Mouse (Mus musculus) gastrocnemius, adult 8-10 months (tissue): ENCODE results near the gene Vmn1r213. TPM values are rescaled to one million over a fixed set of nuclear protein-coding genes. Genes with fewer than 3 reads are reported as not detected.

Source experiments
- DNase-seq, 2 experiments: peaks; one replicate each; pipeline ENCODE4 v3.0.0; 2022; ENCODE audit warnings: low spot score in 2 of 2
- total RNA-seq, 4 experiments: library from RNA; stranded (reverse); gene quantifications; 2 replicates each; pipeline ENCODE4 v1.2.4; 2022

Gene Vmn1r213
- not detected for total RNA-seq

DNA sequence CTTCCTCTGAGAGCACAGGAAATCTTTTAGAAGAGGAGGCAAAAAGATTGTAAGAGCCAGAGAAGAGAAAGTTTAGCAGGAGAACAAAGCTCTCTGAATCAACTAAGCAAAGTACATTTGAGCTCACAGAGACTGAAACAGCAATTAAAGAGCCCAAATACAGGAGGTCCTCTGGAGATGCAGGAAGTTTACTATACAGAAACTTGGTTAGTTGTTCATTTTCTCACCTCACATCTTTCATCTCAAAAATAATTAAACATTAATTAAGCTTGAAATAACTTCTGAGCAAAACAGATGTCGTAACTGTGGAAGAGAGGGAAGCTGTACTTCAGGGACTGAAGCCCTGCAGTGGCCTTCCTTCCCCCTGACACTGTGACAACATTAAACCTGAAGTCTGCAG lies at the start of gene Vmn1r213:
Gene Vmn1r213 (plus strand): TSS at position 301 of the 400 bp plus-strand sequence.
- DNase-seq = no peak

DNA sequence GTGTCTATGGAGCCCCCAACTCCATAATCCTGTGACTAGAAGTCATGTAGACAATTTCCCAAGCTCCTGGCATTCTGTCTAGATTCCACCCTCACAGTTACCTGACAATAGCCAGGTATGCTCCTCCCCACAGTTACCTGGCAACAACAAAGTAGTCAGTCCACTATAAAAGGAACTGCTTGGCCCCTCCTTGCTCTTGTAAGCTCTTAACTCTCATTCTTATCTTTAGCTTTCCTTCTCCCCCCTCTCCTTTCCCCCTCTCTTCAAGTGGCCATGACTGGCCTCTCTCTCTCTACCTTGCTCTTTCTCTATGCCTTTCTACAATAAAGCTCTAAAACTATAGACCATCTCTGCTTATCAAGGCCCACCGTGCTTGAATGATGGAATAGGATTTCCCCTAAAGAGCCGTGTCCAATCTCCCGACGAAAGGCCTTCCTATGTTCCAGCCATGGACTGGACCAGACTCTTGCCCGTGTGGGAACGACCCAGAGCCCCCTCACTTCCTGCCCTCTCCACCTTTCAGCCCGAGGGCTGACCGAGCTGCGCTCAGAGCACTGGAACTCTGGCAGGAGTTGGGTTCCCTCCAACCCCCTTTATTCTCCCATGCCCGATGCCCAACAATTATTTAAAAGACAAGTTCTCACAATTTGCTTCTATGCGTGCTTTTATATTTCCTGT lies 17.1 kb upstream of the Vmn1r213 start:
- no peak for DNase-seq

DNA sequence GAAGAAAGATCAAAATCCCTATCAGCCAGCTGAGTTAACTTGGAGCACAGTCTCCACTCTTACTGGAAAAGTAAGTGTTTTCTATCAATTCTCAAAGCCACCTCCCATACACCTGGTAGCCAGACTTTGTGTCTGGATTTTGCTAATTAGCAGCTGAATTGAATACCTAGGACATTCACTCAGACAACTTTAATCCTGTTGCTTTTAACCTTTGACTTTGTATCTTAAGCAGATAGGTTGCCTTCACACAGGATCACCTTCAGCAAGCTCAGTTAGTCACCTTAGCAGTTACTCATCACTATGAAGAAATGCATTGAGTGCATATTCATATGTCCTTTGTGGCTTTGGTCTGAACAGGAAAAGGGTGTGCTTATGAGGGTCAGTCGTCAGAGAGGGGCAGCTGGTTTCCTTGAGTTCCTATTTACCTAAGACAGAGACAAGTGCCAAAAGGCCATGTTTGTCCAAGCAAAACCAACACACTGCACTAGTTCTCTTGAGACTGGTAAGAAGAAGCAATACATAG lies 15.2 kb upstream of the Vmn1r213 start:
- DNase-seq = no peak

DNA sequence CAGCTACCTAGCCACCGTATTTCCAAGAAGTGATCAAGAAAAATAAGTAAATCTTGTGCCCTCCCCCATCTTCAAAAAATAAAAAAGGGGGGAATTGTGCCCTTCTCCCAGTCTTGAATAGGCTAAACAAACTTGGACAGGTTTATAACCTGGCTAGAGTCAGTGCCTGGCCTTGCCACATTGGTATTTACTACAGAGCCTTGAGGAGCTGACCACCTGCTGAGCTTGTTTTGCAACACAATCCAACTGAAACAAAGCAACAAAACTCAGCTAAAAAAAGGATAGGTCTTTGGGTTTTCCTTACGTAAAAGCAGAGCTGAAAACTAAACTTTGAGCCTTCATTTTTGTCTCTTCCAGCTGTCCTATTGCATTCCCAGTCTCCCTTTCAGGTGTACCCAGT lies 14.7 kb upstream of the Vmn1r213 start:
- DNase-seq = no peak

DNA sequence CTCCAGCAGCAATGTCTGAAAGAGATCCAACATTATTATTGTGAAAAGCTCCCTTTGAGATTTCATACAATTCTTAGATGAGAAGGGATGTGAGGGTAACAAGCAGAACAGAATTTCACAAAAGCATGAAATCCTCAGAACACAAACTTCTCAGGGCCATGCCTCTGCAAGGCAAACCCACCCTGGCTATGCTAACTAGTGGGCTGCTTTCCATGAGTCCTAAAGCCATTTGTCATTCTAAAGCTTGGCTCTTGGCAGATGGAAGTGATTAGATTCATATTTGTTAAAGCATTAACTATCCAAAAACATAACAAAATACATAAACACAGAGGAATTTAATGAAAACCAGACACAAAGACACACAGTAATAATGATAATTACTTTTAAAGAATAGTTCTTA lies 10.7 kb downstream of the Vmn1r213 start:
- DNase-seq = no peak

DNA sequence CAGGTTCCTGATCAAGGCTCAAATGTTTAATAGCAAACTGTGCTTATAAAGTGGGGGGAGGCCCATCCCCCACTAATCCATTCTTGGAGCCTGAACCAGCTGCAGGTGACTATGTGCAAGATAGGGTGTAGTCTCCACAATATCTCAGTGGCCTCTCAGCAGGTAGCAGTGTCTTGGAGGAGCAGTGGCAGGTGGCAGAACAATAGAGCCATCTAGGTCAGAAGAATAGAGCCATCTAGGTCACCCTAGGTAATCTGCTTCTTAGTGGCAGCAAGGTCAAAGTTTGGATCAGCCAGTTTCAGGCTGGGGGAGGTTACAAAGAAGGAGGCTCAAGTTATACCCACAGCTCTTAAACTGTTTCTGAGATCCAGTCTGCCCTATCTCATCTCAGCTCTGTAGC lies 17.4 kb downstream of the Vmn1r213 start:
- DNase-seq = no peak

DNA sequence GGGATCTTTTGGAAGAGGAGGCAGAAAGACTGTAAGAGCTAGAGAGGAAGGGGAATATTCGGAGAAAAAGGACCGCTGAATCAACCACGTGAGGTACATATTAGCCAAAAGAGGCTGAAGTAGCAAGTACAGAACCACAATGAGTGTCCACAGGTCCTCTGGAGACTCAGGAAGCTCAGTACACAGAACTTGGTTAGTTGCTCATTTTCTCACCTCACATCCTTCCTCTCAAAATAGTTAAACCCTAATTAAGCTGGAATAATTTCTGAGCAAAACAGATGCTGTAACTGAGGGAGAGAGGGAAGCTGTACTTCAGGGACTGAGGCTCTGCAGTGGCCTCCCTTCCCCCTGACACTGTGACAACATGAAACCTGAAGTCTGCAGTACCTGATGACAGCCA lies 22.7 kb downstream of the Vmn1r213 start, which contains the start of gene Vmn1r214:
Gene Vmn1r214 (plus strand): TSS at position 301 of the 400 bp plus-strand sequence.
- no peak for DNase-seq

DNA sequence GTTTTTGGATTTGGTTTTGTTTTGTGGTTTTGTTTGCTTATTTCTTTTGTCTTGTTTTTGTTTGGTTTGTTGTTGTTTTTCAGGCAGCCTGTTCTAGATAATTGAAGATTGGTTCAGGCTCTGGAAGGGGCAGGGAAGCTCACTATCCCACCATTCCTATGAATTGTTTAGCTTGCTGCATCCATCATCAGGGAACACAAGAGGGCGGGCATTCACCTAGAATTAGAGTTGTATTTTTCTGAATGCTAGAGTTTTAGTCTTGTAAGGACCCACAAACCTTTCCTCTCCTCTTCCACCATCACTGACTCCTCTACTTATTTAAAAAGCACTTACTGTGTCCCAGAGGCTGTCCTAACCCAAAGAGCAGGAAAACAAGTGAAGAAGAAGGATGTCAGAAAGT lies 50.3 kb downstream of the Vmn1r213 start:
- no peak for DNase-seq

Other genes starting within 250 kb of the Vmn1r213 start
- gene Vmn1r208, start 230.3 kb upstream of the Vmn1r213 start, total RNA-seq = not detected
- not detected for gene Vmn1r209, start 198.0 kb upstream of the Vmn1r213 start, total RNA-seq
- gene Vmn1r210, start 176.3 kb upstream of the Vmn1r213 start, total RNA-seq = not detected
- gene Vmn1r211, start 150.1 kb upstream of the Vmn1r213 start, total RNA-seq = not detected
- gene Vmn1r212, start 123.5 kb upstream of the Vmn1r213 start, total RNA-seq = not detected
- gene Vmn1r214, start 22.8 kb downstream of the Vmn1r213 start, total RNA-seq = not detected
- gene Vmn1r215, start 60.4 kb downstream of the Vmn1r213 start, total RNA-seq = not detected
- not detected for gene Vmn1r217, start 110.6 kb downstream of the Vmn1r213 start, total RNA-seq
- not detected for gene Vmn1r218, start 125.5 kb downstream of the Vmn1r213 start, total RNA-seq
- not detected for gene Vmn1r219, start 151.7 kb downstream of the Vmn1r213 start, total RNA-seq
- gene Vmn1r220, start 180.3 kb downstream of the Vmn1r213 start, total RNA-seq = not detected
- not detected for gene Vmn1r221, start 206.5 kb downstream of the Vmn1r213 start, total RNA-seq
- gene Vmn1r222, start 228.3 kb downstream of the Vmn1r213 start, total RNA-seq = not detected
- not detected for gene Vmn1r223, start 239.5 kb downstream of the Vmn1r213 start, total RNA-seq